Mouse (Mus musculus) MEL (cell line): ENCODE results near the gene Ensa. TPM values are rescaled to one million over a fixed set of nuclear protein-coding genes. Genes with fewer than 3 reads are reported as not detected.

Source experiments
- DNase-seq: peaks from one replicate; pipeline ENCODE4 v3.0.0; 2011; ENCODE audit warnings: low read depth, low spot score
- H3K27ac ChIP-seq: 2 replicates; pipeline ENCODE4 v1.5.1; 2012; ENCODE audit warnings: low read depth, mild to moderate bottlenecking, control low read depth, low read length, moderate library complexity; ENCODE audit not compliant: control insufficient read depth
- H3K27me3 ChIP-seq, 2 experiments: fragments of 150-350 bp in 1 of 2; sonication (generic) in 1 of 2; 2 replicates each; pipeline ENCODE4 v1.6.1; 2012; ENCODE audit warnings: low read length in 2 of 2, mild to moderate bottlenecking in 2 of 2, improper control_type of control experiment in 1 of 2, moderate library complexity in 1 of 2; ENCODE audit not compliant: insufficient read depth in 2 of 2, control insufficient read depth in 1 of 2
- H3K36me3 ChIP-seq, 2 experiments: 2 replicates each; pipeline ENCODE4 v1.6.1; 2012 to 2014; ENCODE audit warnings: low read length in 2 of 2, improper control_type of control experiment in 1 of 2, inconsistent platforms in 1 of 2, mild to moderate bottlenecking in 1 of 2; ENCODE audit not compliant: insufficient read depth in 2 of 2, control insufficient read depth in 1 of 2
- H3K4me1 ChIP-seq, 2 experiments: fragments of 150-350 bp in 1 of 2; sonication (generic) in 1 of 2; 2 replicates each; pipeline ENCODE4 v1.6.1; 2012; ENCODE audit warnings: low read length in 2 of 2, improper control_type of control experiment in 1 of 2, mild to moderate bottlenecking in 1 of 2; ENCODE audit not compliant: insufficient read depth in 2 of 2, control insufficient read depth in 1 of 2
- H3K4me3 ChIP-seq, 2 experiments: fragments of 150-350 bp in 1 of 2; sonication (generic) in 1 of 2; 2 replicates each; pipeline ENCODE4 v1.5.1; 2012; ENCODE audit warnings: low read depth in 2 of 2, low read length in 2 of 2, mild to moderate bottlenecking in 2 of 2, moderate library complexity in 2 of 2, control low read depth in 1 of 2, improper control_type of control experiment in 1 of 2; ENCODE audit not compliant: control insufficient read depth in 1 of 2, insufficient read depth in 1 of 2
- H3K79me2 ChIP-seq: 2 replicates; pipeline ENCODE4 v1.6.1; 2012; ENCODE audit warnings: mild to moderate bottlenecking, low read length, moderate library complexity; ENCODE audit not compliant: control insufficient read depth, poor library complexity, insufficient read depth
- H3K9ac ChIP-seq: 2 replicates; pipeline ENCODE4 v1.6.1; 2012; ENCODE audit warnings: low read depth, mild to moderate bottlenecking, control low read depth, low read length, moderate library complexity; ENCODE audit not compliant: control insufficient read depth, poor library complexity, severe bottlenecking
- H3K9me3 ChIP-seq: fragments of 150-350 bp; sonication (generic); replicated peaks from 2 replicates; pipeline ENCODE4 v1.6.1; 2012; ENCODE audit warnings: mild to moderate bottlenecking, low read length, improper control_type of control experiment, moderate library complexity; ENCODE audit not compliant: insufficient read depth
- BHLHE40 ChIP-seq: IDR thresholded peaks from 2 replicates; pipeline ENCODE4 v1.6.1; 2012; ENCODE audit warnings: low read depth, mild to moderate bottlenecking, inconsistent platforms, low read length, improper control_type of control experiment, borderline replicate concordance
- CTCF ChIP-seq, 3 experiments: IDR thresholded peaks in 2 of 3; conservative IDR thresholded peaks in 1 of 3; 2 replicates each; pipeline ENCODE4 v1.5.1; 2011 to 2012; ENCODE audit warnings: low read length in 3 of 3, low read depth in 2 of 3, mild to moderate bottlenecking in 2 of 3, improper control_type of control experiment in 1 of 3, inconsistent platforms in 1 of 3, mixed read lengths in 1 of 3, moderate library complexity in 1 of 3; ENCODE audit not compliant: control insufficient read depth in 1 of 3, insufficient read depth in 1 of 3, poor library complexity in 1 of 3, severe bottlenecking in 1 of 3
- HCFC1 ChIP-seq: IDR thresholded peaks from 2 replicates; pipeline ENCODE4 v1.6.1; 2012; ENCODE audit warnings: low read depth, mild to moderate bottlenecking, inconsistent platforms, low read length, improper control_type of control experiment, moderate library complexity
- JUND ChIP-seq: IDR thresholded peaks from 2 replicates; pipeline ENCODE4 v1.6.1; 2011; ENCODE audit warnings: low read depth, mild to moderate bottlenecking, improper control_type of control experiment, low read length
- MEF2A ChIP-seq: IDR thresholded peaks from 2 replicates; pipeline ENCODE4 v1.6.1; 2014; ENCODE audit warnings: low read depth, mild to moderate bottlenecking, inconsistent platforms, low read length, improper control_type of control experiment; ENCODE audit not compliant: poor library complexity, insufficient replicate concordance, severe bottlenecking; ENCODE audit errors: extremely low read depth
- MYB ChIP-seq: IDR thresholded peaks from 2 replicates; pipeline ENCODE4 v1.6.1; 2011; ENCODE audit warnings: mild to moderate bottlenecking, low read depth, low read length, improper control_type of control experiment
- TAL1 ChIP-seq: IDR thresholded peaks from 2 replicates; pipeline ENCODE4 v1.6.1; 2012; ENCODE audit warnings: mild to moderate bottlenecking, inconsistent platforms, low read length, moderate library complexity, mixed read lengths
- TBP ChIP-seq: IDR thresholded peaks from 2 replicates; pipeline ENCODE4 v1.8.0; 2011; ENCODE audit warnings: low read depth, low read length, improper control_type of control experiment
- TCF12 ChIP-seq: IDR thresholded peaks from 2 replicates; pipeline ENCODE4 v1.6.1; 2014; ENCODE audit warnings: low read depth, mild to moderate bottlenecking, inconsistent platforms, low read length, improper control_type of control experiment, moderate library complexity
- UBTF ChIP-seq: IDR thresholded peaks from 2 replicates; pipeline ENCODE4 v1.6.1; 2012; ENCODE audit warnings: low read depth, mild to moderate bottlenecking, inconsistent platforms, low read length, improper control_type of control experiment, moderate library complexity, borderline replicate concordance; ENCODE audit not compliant: insufficient read depth
- USF1 ChIP-seq: IDR thresholded peaks from 2 replicates; pipeline ENCODE4 v1.6.1; 2014; ENCODE audit warnings: low read depth, mild to moderate bottlenecking, inconsistent platforms, low read length, improper control_type of control experiment, moderate library complexity
- ZC3H11A ChIP-seq: IDR thresholded peaks from 2 replicates; pipeline ENCODE4 v1.6.1; 2012; ENCODE audit warnings: low read depth, mild to moderate bottlenecking, inconsistent platforms, low read length, improper control_type of control experiment
- ZMIZ1 ChIP-seq: IDR thresholded peaks from 2 replicates; pipeline ENCODE4 v1.6.1; 2012; ENCODE audit warnings: low read depth, mild to moderate bottlenecking, inconsistent platforms, low read length, improper control_type of control experiment, moderate library complexity
- polyA plus RNA-seq, 2 experiments: library from polyadenylated mRNA; stranded (reverse) in 1 of 2; unstranded in 1 of 2; fragments of >175 nt in 1 of 2; fragments of >200 nt in 1 of 2; gene quantifications; 2 replicates each; pipeline versions ENCODE4 v1.2.1 to v1.2.4; 2012; ENCODE audit warnings: low replicate concordance in 2 of 2, low read depth in 1 of 2; ENCODE audit not compliant: insufficient read length in 2 of 2, insufficient read depth in 1 of 2, missing spikeins in 1 of 2
- total RNA-seq: library from RNA; depleted of rRNA; stranded (reverse); fragments of 300-350 nt; gene quantifications from 2 replicates; pipeline ENCODE4 v1.2.3, GENCODE M21; 2012

The Ensa gene
- total and polyA plus RNA-seq, 3 experiments = 85.2 to 90.5 TPM; not detected in 1

- H3K4me1 ChIP-seq = peaks cover 36 to 53% of the 10 kb centered on the region in 2 experiments
- TF ChIP-seq HCFC1 = no peak
- peak; percentile 93; the same call in 1 of the 2 replicates for TF ChIP-seq UBTF
- peak; percentile 49; the same call in 1 of the 2 replicates for TF ChIP-seq TBP
- H3K4me3 ChIP-seq = no peak overlapping the region
- H3K9ac ChIP-seq = peak overlapping the region; percentile 71
- peaks cover 0 to 47% of the 10 kb centered on the region in 2 experiments; a peak in 2 of 4 replicates for H3K36me3 ChIP-seq
- peaks cover 24% of the 10 kb centered on the region for H3K79me2 ChIP-seq
- DNase-seq = peak; percentile 73
- peak overlapping the region; percentile 95 for H3K27ac ChIP-seq
- no peaks in the 10 kb centered on the region for H3K27me3 ChIP-seq
- H3K9me3 ChIP-seq = no peaks in the 10 kb centered on the region
These were observed 50.0 kb downstream of the Ensa start for GRCm38 (mm10) chr3:95674812-95675211.

DNA sequence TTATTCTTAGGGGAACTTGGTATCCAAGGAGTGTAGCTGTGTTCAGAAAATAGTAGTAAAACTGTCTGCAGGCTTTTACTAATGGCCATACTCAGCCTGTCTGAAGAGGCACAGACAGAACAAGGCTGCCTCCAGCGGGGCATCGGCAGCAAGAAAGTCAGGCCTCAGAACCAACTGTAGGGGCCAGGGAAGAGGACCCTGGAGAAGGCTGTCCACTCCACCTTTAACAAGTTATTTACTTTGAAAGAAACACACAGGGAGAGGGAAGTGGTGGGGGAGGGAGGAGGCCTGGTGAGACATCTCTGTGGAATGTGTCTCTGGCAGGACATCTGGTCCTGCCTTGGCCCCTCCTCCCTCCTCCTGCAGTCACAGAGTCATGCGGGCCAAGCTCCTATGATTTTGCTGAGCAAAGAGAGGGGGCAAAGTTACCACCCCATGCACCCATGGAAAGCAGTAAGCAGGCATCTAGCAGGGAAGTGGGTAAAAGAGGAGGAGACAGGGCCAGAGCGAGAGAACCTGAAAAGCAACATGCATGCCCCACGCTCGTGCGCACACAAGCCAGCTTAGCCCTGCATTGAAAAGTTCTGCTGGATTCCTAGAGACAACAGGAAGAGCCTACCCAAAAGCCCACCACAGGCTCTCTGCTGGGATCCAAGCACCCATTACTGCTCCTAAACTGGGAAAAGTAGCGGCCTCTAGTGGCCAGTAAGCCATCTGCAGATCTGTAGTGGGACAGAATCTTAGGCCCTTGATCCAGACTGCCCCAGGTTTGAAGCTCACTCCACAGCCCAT lies 50.7 kb downstream of the Ensa start:
- Histone ChIP-seq H3K79me2 (peaks cover 22% of the 10 kb centered on the region), H3K9ac (peak overlapping the region; percentile 71), H3K27me3 (no peaks in the 10 kb centered on the region), H3K27ac (peak overlapping the region; percentile 95), H3K9me3 (no peaks in the 10 kb centered on the region), H3K4me1 (peaks cover 36 to 53% of the 10 kb centered on the region in 2 experiments), H3K4me3 (no peak overlapping the region), H3K36me3 (peaks cover 0 to 47% of the 10 kb centered on the region in 2 experiments; a peak in 2 of 4 replicates)
- peak; percentile 95 for DNase-seq
- no peak for TF ChIP-seq BHLHE40
- TF ChIP-seq MEF2A = no peak
- no peak for TF ChIP-seq TCF12
- TF ChIP-seq TBP = 0 out of 2 replicates have a peak, but pooled peaks have one; percentile 27
- no peak for TF ChIP-seq JUND
- no peak for TF ChIP-seq ZMIZ1
- TF ChIP-seq UBTF = peak; percentile 18; the same call in 1 of the 2 replicates
- TF ChIP-seq MYB = no peak
- peak in 1 of 3 experiments; percentile 100; a peak in 2 of 6 replicates for TF ChIP-seq CTCF (IDR thresholded peaks at IDR 0.05 in 2 of 3, conservative IDR thresholded peaks at IDR 0.05 in 1 of 3; ENCODE audit: control insufficient read depth in 1 of 3, insufficient read depth in 1 of 3, low read depth in 2 of 3, low read length in 3 of 3, poor library complexity in 1 of 3, severe bottlenecking in 1 of 3)
- TF ChIP-seq ZC3H11A = no peak
- no peak for TF ChIP-seq TAL1
- no peak for TF ChIP-seq USF1
